Comparison of ENCODE assay signal across 22 mouse cellular contexts in genomic region chr6:66023531-66023930, GRCm38 (mm10).
DNase-seq lines count a peak whose midpoint lies in the region; ATAC-seq and TF ChIP-seq lines count a peak whose summit lies in the region.
"Had no signal": no experiment of that assay in that cellular context is flagged by ENCODE, and none has a peak within 500 bp of the region (broad histone marks: within the 10 kb centered on the region; RNA-seq: fewer than 3 reads in every experiment).

No protein-coding gene starts in this region.

- H3K9ac ChIP-seq in hindbrain, postnatal 0 days (replicated peaks; ENCODE audit: low read length), result no peak overlapping the region
- H3K9ac ChIP-seq in neural tube, embryonic 13.5 days, result no peak overlapping the region
- no peak overlapping the region for H3K9ac ChIP-seq in neural tube, embryonic 14.5 days (replicated peaks; ENCODE audit: low read depth, low read length)
- H3K9ac ChIP-seq in neural tube, embryonic 15.5 days (replicated peaks), result no peak overlapping the region
- no peak overlapping the region for H3K9ac ChIP-seq in liver, embryonic 11.5 days (ENCODE audit: low read depth, low read length)

- no peak for ATAC-seq in hindbrain, postnatal 0 days
- ATAC-seq in neural tube, embryonic 13.5 days (ENCODE audit: low read depth), result peak; percentile 69
- peak; percentile 38; the same call in 1 of the 2 replicates for ATAC-seq in neural tube, embryonic 14.5 days (ENCODE audit: low read depth)
- ATAC-seq in neural tube, embryonic 15.5 days (ENCODE audit: low FRiP score), result peak; percentile 72; the same call in 1 of the 2 replicates
- no peak for ATAC-seq in liver, embryonic 11.5 days (replicated peaks; ENCODE audit: low FRiP score)
- ATAC-seq: activated CD4-positive, CD25-positive, alpha-beta regulatory T cell, adult 4 months; CD4-positive, CD25-positive, alpha-beta regulatory T cell, adult 4 months; Patski had no signal

- H3K27me3 ChIP-seq in hindbrain, postnatal 0 days (ENCODE audit: insufficient read depth, low read length), result no peaks in the 10 kb centered on the region
- H3K27me3 ChIP-seq in hindbrain, embryonic 10.5 days (ENCODE audit: insufficient read depth, poor library complexity, severe bottlenecking), result no peaks in the 10 kb centered on the region
- H3K27me3 ChIP-seq in neural tube, embryonic 13.5 days, result no peaks in the 10 kb centered on the region
- no peaks in the 10 kb centered on the region for H3K27me3 ChIP-seq in neural tube, embryonic 14.5 days (ENCODE audit: control insufficient read depth, insufficient read depth, low read length)
- no peaks in the 10 kb centered on the region for H3K27me3 ChIP-seq in neural tube, embryonic 15.5 days (replicated peaks)
- H3K27me3 ChIP-seq in liver, embryonic 11.5 days (replicated peaks; ENCODE audit: control insufficient read depth, insufficient read depth, low read length), result no peaks in the 10 kb centered on the region
- no peaks in the 10 kb centered on the region for H3K27me3 ChIP-seq in embryonic facial prominence, embryonic 10.5 days (replicated peaks; ENCODE audit: low read depth, poor library complexity, severe bottlenecking)
- H3K27me3 ChIP-seq: CH12.LX, Patski had no signal

- H3K4me3 ChIP-seq in hindbrain, postnatal 0 days (ENCODE audit: low read length), result no peak overlapping the region
- H3K4me3 ChIP-seq in hindbrain, embryonic 10.5 days, result no peak overlapping the region
- H3K4me3 ChIP-seq in neural tube, embryonic 13.5 days, result no peak overlapping the region
- no peak overlapping the region for H3K4me3 ChIP-seq in neural tube, embryonic 14.5 days (ENCODE audit: low read depth, low read length)
- no peak overlapping the region for H3K4me3 ChIP-seq in neural tube, embryonic 15.5 days (replicated peaks)
- no peak overlapping the region for H3K4me3 ChIP-seq in liver, embryonic 11.5 days (ENCODE audit: low read depth, low read length)
- no peak overlapping the region for H3K4me3 ChIP-seq in embryonic facial prominence, embryonic 10.5 days

- no peaks in the 10 kb centered on the region for H3K36me3 ChIP-seq in hindbrain, postnatal 0 days (ENCODE audit: insufficient read depth, low read length)
- no peaks in the 10 kb centered on the region for H3K36me3 ChIP-seq in hindbrain, embryonic 10.5 days
- H3K36me3 ChIP-seq in neural tube, embryonic 13.5 days, result no peaks in the 10 kb centered on the region
- no peaks in the 10 kb centered on the region for H3K36me3 ChIP-seq in neural tube, embryonic 14.5 days (ENCODE audit: control insufficient read depth, insufficient read depth, low read length)
- no peaks in the 10 kb centered on the region for H3K36me3 ChIP-seq in neural tube, embryonic 15.5 days
- no peaks in the 10 kb centered on the region for H3K36me3 ChIP-seq in liver, embryonic 11.5 days (ENCODE audit: control insufficient read depth, insufficient read depth, low read length)
- no peaks in the 10 kb centered on the region for H3K36me3 ChIP-seq in embryonic facial prominence, embryonic 10.5 days (replicated peaks)
- H3K36me3 ChIP-seq: G1E had no signal

- no peaks in the 10 kb centered on the region for H3K4me1 ChIP-seq in hindbrain, postnatal 0 days (ENCODE audit: insufficient read depth, low read length)
- H3K4me1 ChIP-seq in hindbrain, embryonic 10.5 days (replicated peaks), result no peaks in the 10 kb centered on the region
- no peaks in the 10 kb centered on the region for H3K4me1 ChIP-seq in neural tube, embryonic 13.5 days (replicated peaks)
- H3K4me1 ChIP-seq in neural tube, embryonic 14.5 days (ENCODE audit: control insufficient read depth, insufficient read depth, low read length), result no peaks in the 10 kb centered on the region
- no peaks in the 10 kb centered on the region for H3K4me1 ChIP-seq in neural tube, embryonic 15.5 days
- no peaks in the 10 kb centered on the region for H3K4me1 ChIP-seq in liver, embryonic 11.5 days (replicated peaks; ENCODE audit: control insufficient read depth, insufficient read depth, low read length)
- H3K4me1 ChIP-seq in embryonic facial prominence, embryonic 10.5 days, result no peaks in the 10 kb centered on the region

- TF ChIP-seq CTCF in hindbrain, postnatal 0 days (IDR thresholded peaks at IDR 0.05; ENCODE audit: low read depth), result no peak

- H3K27ac ChIP-seq in hindbrain, postnatal 0 days, result no peak overlapping the region
- H3K27ac ChIP-seq in hindbrain, embryonic 10.5 days, result no peak overlapping the region
- H3K27ac ChIP-seq in neural tube, embryonic 13.5 days (replicated peaks), result no peak overlapping the region
- no peak overlapping the region for H3K27ac ChIP-seq in neural tube, embryonic 14.5 days (ENCODE audit: low read depth, low read length)
- no peak overlapping the region; the same call in 1 of the 2 replicates for H3K27ac ChIP-seq in neural tube, embryonic 15.5 days (replicated peaks)
- no peak overlapping the region for H3K27ac ChIP-seq in liver, embryonic 11.5 days (ENCODE audit: low read depth, low read length)
- no peak overlapping the region for H3K27ac ChIP-seq in embryonic facial prominence, embryonic 10.5 days (replicated peaks)

- peak; percentile 1 for DNase-seq in hindbrain, postnatal 0 days (ENCODE audit: low spot score)
- DNase-seq in hindbrain, embryonic 10.5 days (ENCODE audit: low spot score), result no peak
- DNase-seq in neural tube, embryonic 10.5 days (ENCODE audit: extremely low spot score, low spot score), result no peak
- no peak for DNase-seq in liver, embryonic 11.5 days (ENCODE audit: low spot score)
- DNase-seq in embryonic facial prominence, embryonic 10.5 days (ENCODE audit: low spot score), result no peak
- DNase-seq: adrenal gland, adult 2 months; adrenal gland, adult 8-10 months; adrenal gland, postnatal 10 days; adrenal gland, postnatal 14 days; adrenal gland, postnatal 25 days; adrenal gland, postnatal 36 days; B cell, adult 2 months; cerebellum, adult 11 months; cerebellum, adult 11-12 months had no signal

- 58% methylated on average over 1 of the region's 1 CpGs for WGBS in hindbrain, postnatal 0 days
- 83% methylated on average over 1 of the region's 1 CpGs for WGBS in hindbrain, embryonic 10.5 days
- 66% methylated on average over 1 of the region's 1 CpGs for WGBS in neural tube, embryonic 13.5 days
- 65% methylated on average over 1 of the region's 1 CpGs for WGBS in neural tube, embryonic 14.5 days
- 30% methylated on average over 1 of the region's 1 CpGs for WGBS in neural tube, embryonic 15.5 days
- 64% methylated on average over 1 of the region's 1 CpGs for WGBS in liver, embryonic 11.5 days
- WGBS in embryonic facial prominence, embryonic 10.5 days, result 80% methylated on average over 1 of the region's 1 CpGs

- H3K9me3 ChIP-seq in hindbrain, postnatal 0 days (ENCODE audit: low read length), result no peaks in the 10 kb centered on the region
- H3K9me3 ChIP-seq in hindbrain, embryonic 10.5 days, result no peaks in the 10 kb centered on the region
- no peaks in the 10 kb centered on the region for H3K9me3 ChIP-seq in neural tube, embryonic 13.5 days
- H3K9me3 ChIP-seq in neural tube, embryonic 14.5 days (ENCODE audit: control insufficient read depth, low read length), result no peaks in the 10 kb centered on the region
- no peaks in the 10 kb centered on the region for H3K9me3 ChIP-seq in neural tube, embryonic 15.5 days (replicated peaks)
- H3K9me3 ChIP-seq in liver, embryonic 11.5 days (ENCODE audit: control insufficient read depth, low read length), result no peaks in the 10 kb centered on the region
- H3K9me3 ChIP-seq in embryonic facial prominence, embryonic 10.5 days, result no peaks in the 10 kb centered on the region
- H3K9me3 ChIP-seq: G1E had no signal

- H3K4me2 ChIP-seq in hindbrain, postnatal 0 days (ENCODE audit: low read depth, low read length), result no peak overlapping the region
- H3K4me2 ChIP-seq in neural tube, embryonic 13.5 days, result no peak overlapping the region
- H3K4me2 ChIP-seq in neural tube, embryonic 14.5 days (ENCODE audit: low read depth, low read length), result no peak overlapping the region
- no peak overlapping the region for H3K4me2 ChIP-seq in neural tube, embryonic 15.5 days
- H3K4me2 ChIP-seq in liver, embryonic 11.5 days, result no peak overlapping the region

Comparison
In these comparisons a context has a peak if more than half of its experiments do, and no peak if none do; other contexts are left out.
1. ATAC-seq: peak in neural tube, embryonic 13.5 days (single experiment), neural tube, embryonic 14.5 days (single experiment) and neural tube, embryonic 15.5 days (single experiment); none in hindbrain, postnatal 0 days (single experiment) and liver, embryonic 11.5 days (single experiment).